Mouse (Mus musculus) midbrain, embryonic 15.5 days (tissue): Measurements from ENCODE around the gene Trim72. TPM values are rescaled to one million over a fixed set of nuclear protein-coding genes. Genes with fewer than 3 reads are reported as not detected.
A peak's percentile ranks its signal among the peaks of the same experiment; 100 is the strongest.

ENCODE experiments used
- ATAC-seq: fragments of 200-750 bp; cut with Nextera tagmentation; replicated peaks from 2 replicates; pipeline ENCODE4 v1.8.0; 2017; ENCODE audit warnings: moderate TSS enrichment
- H3K27ac ChIP-seq: fragments of 300-500 bp; sonication (generic); 2 replicates; pipeline ENCODE4 v1.5.1; 2015; ENCODE audit warnings: mild to moderate bottlenecking, inconsistent platforms
- H3K27me3 ChIP-seq: fragments of 300-500 bp; sonication (generic); replicated peaks from 2 replicates; pipeline ENCODE4 v1.6.1; 2015; ENCODE audit warnings: inconsistent platforms
- H3K36me3 ChIP-seq: fragments of 300-500 bp; sonication (generic); replicated peaks from 2 replicates; pipeline ENCODE4 v1.6.1; 2015; ENCODE audit warnings: inconsistent platforms
- H3K4me1 ChIP-seq: fragments of 300-500 bp; sonication (generic); 2 replicates; pipeline ENCODE4 v1.6.1; 2015; ENCODE audit warnings: inconsistent platforms
- H3K4me2 ChIP-seq: fragments of 300-500 bp; sonication (generic); 2 replicates; pipeline ENCODE4 v1.6.1; 2015; ENCODE audit warnings: inconsistent platforms, mild to moderate bottlenecking, moderate library complexity
- H3K4me3 ChIP-seq: fragments of 300-500 bp; sonication (generic); 2 replicates; pipeline ENCODE4 v1.5.1; 2015; ENCODE audit warnings: mild to moderate bottlenecking, inconsistent platforms
- H3K9ac ChIP-seq: fragments of 300-500 bp; sonication (generic); 2 replicates; pipeline ENCODE4 v1.6.1; 2015; ENCODE audit warnings: mild to moderate bottlenecking, inconsistent platforms
- H3K9me3 ChIP-seq: fragments of 300-500 bp; sonication (generic); 2 replicates; pipeline ENCODE4 v1.6.1; 2016; ENCODE audit warnings: inconsistent platforms
- WGBS: fragments of 180-500 bp; shearing (Covaris S2); methylation state at CpG from one replicate; pipeline ENCODE4 v1.1.7; 2015; ENCODE audit warnings: mixed read lengths; 5-methylcytosine and 5-hydroxymethylcytosine counted together
- polyA plus RNA-seq: library from polyadenylated mRNA; unstranded; fragments of >200 nt; fragmentation: Nextera tagmentation; extraction: Ambion mirVana; gene quantifications from 2 replicates; pipeline ENCODE4 v1.2.1, GENCODE M21; 2015

Gene Trim72
- polyA plus RNA-seq, 1 experiment from 2014 or later = 0.10 TPM

- no peak overlapping the region for H3K9ac ChIP-seq
- WGBS = 51% methylated on average over 5 of the region's 5 CpGs
- 0 out of 2 replicates have a peak, but pooled peaks cover 3% of the 10 kb centered on the region for H3K4me1 ChIP-seq
- H3K4me2 ChIP-seq = no peak overlapping the region
- ATAC-seq = 0 out of 2 replicates have a peak, but pooled peaks have one; percentile 15
- H3K36me3 ChIP-seq = peaks cover 7% of the 10 kb centered on the region
- H3K27me3 ChIP-seq = no peaks in the 10 kb centered on the region
- no peak overlapping the region for H3K4me3 ChIP-seq
- no peak overlapping the region for H3K27ac ChIP-seq
- no peaks in the 10 kb centered on the region for H3K9me3 ChIP-seq
These were observed 11.0 kb upstream of the Trim72 start for GRCm38 (mm10) chr7:127992488-127993340.

- H3K27me3 ChIP-seq = no peaks in the 10 kb centered on the region
- peaks cover 7% of the 10 kb centered on the region for H3K36me3 ChIP-seq
- H3K4me1 ChIP-seq = 0 out of 2 replicates have a peak, but pooled peaks cover 3% of the 10 kb centered on the region
- peak within 1 kb of the TSS; percentile 41 for H3K4me2 ChIP-seq
- H3K4me3 ChIP-seq = no peak within 1 kb of the TSS
- no peak within 1 kb of the TSS for H3K27ac ChIP-seq
- peak within 1 kb of the TSS; percentile 15; the same call in 1 of the 2 replicates for H3K9ac ChIP-seq
- H3K9me3 ChIP-seq = no peaks in the 10 kb centered on the region
- ATAC-seq = peak; percentile 33; the same call in 1 of the 2 replicates
- 22% methylated on average over 18 of the region's 18 CpGs for WGBS
These were observed 10.3 kb upstream of the Trim72 start, which contains the start of gene Pycard for GRCm38 (mm10) chr7:127993341-127993977. Gene Pycard (minus strand): TSS chr7:127993867.

- peaks cover 2% of the 10 kb centered on the region; the same call in 1 of the 2 replicates for H3K4me1 ChIP-seq
- H3K36me3 ChIP-seq = no peaks in the 10 kb centered on the region
- no peak overlapping the region for H3K4me3 ChIP-seq
- no peak overlapping the region for H3K27ac ChIP-seq
- H3K9me3 ChIP-seq = no peaks in the 10 kb centered on the region
- H3K27me3 ChIP-seq = no peaks in the 10 kb centered on the region; the same call in 1 of the 2 replicates
- no peak overlapping the region for H3K9ac ChIP-seq
- WGBS = 80% methylated on average over 1 of the region's 1 CpGs
- ATAC-seq = no peak
- H3K4me2 ChIP-seq = no peak overlapping the region
These were observed 4.3 kb upstream of the Trim72 start for GRCm38 (mm10) chr7:127999436-127999835.

- no peaks in the 10 kb centered on the region; the same call in 1 of the 2 replicates for H3K27me3 ChIP-seq
- peaks cover 6% of the 10 kb centered on the region; the same call in 1 of the 2 replicates for H3K4me1 ChIP-seq
- H3K36me3 ChIP-seq = no peaks in the 10 kb centered on the region
- no peak overlapping the region for H3K4me3 ChIP-seq
- WGBS = 75% methylated on average over 1 of the region's 1 CpGs
- no peak for ATAC-seq
- H3K9me3 ChIP-seq = no peaks in the 10 kb centered on the region
- H3K4me2 ChIP-seq = no peak overlapping the region
- H3K27ac ChIP-seq = no peak overlapping the region
- no peak overlapping the region for H3K9ac ChIP-seq
These were observed 3.4 kb upstream of the Trim72 start for GRCm38 (mm10) chr7:128000068-128000950.

- H3K4me2 ChIP-seq = no peak overlapping the region
- H3K4me3 ChIP-seq = no peak overlapping the region
- H3K27me3 ChIP-seq = no peaks in the 10 kb centered on the region; the same call in 1 of the 2 replicates
- no peak for ATAC-seq
- peaks cover 6% of the 10 kb centered on the region; the same call in 1 of the 2 replicates for H3K4me1 ChIP-seq
- no peak overlapping the region for H3K27ac ChIP-seq
- WGBS = 90% methylated on average over 6 of the region's 6 CpGs
- H3K36me3 ChIP-seq = no peaks in the 10 kb centered on the region
- H3K9ac ChIP-seq = no peak overlapping the region
- no peaks in the 10 kb centered on the region for H3K9me3 ChIP-seq
These were observed 651 bp upstream of the Trim72 start for GRCm38 (mm10) chr7:128003098-128003497.

GRCm38 (mm10) chr7:128004150-128004486 lies 369 bp downstream of the Trim72 start:
- H3K4me2 ChIP-seq = 0 out of 2 replicates have a peak overlapping the region, but pooled peaks have one; percentile 21

GRCm38 (mm10) chr7:128004487-128005362 lies 976 bp downstream of the Trim72 start:
- H3K27ac ChIP-seq = no peak overlapping the region
- no peaks in the 10 kb centered on the region for H3K9me3 ChIP-seq
- no peak overlapping the region for H3K9ac ChIP-seq
- no peaks in the 10 kb centered on the region for H3K36me3 ChIP-seq
- H3K4me2 ChIP-seq = peak overlapping the region; percentile 21
- H3K4me1 ChIP-seq = peaks cover 6% of the 10 kb centered on the region; the same call in 1 of the 2 replicates
- ATAC-seq = no peak
- no peaks in the 10 kb centered on the region; the same call in 1 of the 2 replicates for H3K27me3 ChIP-seq
- H3K4me3 ChIP-seq = no peak overlapping the region
- 28% methylated on average over 35 of the region's 35 CpGs for WGBS

More at GRCm38 (mm10) chr7:128004150-128004486, 369 bp downstream of the Trim72 start:
- no peaks in the 10 kb centered on the region for H3K9me3 ChIP-seq
- no peak overlapping the region for H3K27ac ChIP-seq
- no peak for ATAC-seq
- no peaks in the 10 kb centered on the region for H3K36me3 ChIP-seq
- no peak overlapping the region for H3K4me3 ChIP-seq
- H3K4me1 ChIP-seq = peaks cover 6% of the 10 kb centered on the region; the same call in 1 of the 2 replicates
- H3K27me3 ChIP-seq = no peaks in the 10 kb centered on the region; the same call in 1 of the 2 replicates
- no peak overlapping the region for H3K9ac ChIP-seq
- WGBS = 81% methylated on average over 5 of the region's 5 CpGs

GRCm38 (mm10) chr7:128006193-128006592 lies 2.4 kb downstream of the Trim72 start:
- no peaks in the 10 kb centered on the region for H3K9me3 ChIP-seq
- peaks cover 6% of the 10 kb centered on the region; the same call in 1 of the 2 replicates for H3K4me1 ChIP-seq
- no peak overlapping the region for H3K4me2 ChIP-seq
- H3K27me3 ChIP-seq = no peaks in the 10 kb centered on the region; the same call in 1 of the 2 replicates
- H3K27ac ChIP-seq = no peak overlapping the region
- WGBS = 79% methylated on average over 7 of the region's 7 CpGs
- no peaks in the 10 kb centered on the region for H3K36me3 ChIP-seq
- H3K9ac ChIP-seq = no peak overlapping the region
- H3K4me3 ChIP-seq = no peak overlapping the region
- no peak for ATAC-seq

- H3K36me3 ChIP-seq = no peaks in the 10 kb centered on the region
- WGBS = 63% methylated on average over 40 of the region's 40 CpGs
- H3K4me3 ChIP-seq = no peak overlapping the region
- H3K4me1 ChIP-seq = no peaks in the 10 kb centered on the region
- H3K4me2 ChIP-seq = peak overlapping the region; percentile 24; the same call in 1 of the 2 replicates
- no peak overlapping the region for H3K9ac ChIP-seq
- no peak for ATAC-seq
- H3K27me3 ChIP-seq = no peaks in the 10 kb centered on the region; the same call in 1 of the 2 replicates
- H3K9me3 ChIP-seq = no peaks in the 10 kb centered on the region
- no peak overlapping the region for H3K27ac ChIP-seq
These were observed 6.1 kb downstream of the Trim72 start for GRCm38 (mm10) chr7:128009715-128010340.

GRCm38 (mm10) chr7:128012136-128012780 lies 8.5 kb downstream of the Trim72 start:
- no peaks in the 10 kb centered on the region for H3K36me3 ChIP-seq
- ATAC-seq = no peak
- H3K9ac ChIP-seq = no peak overlapping the region
- no peaks in the 10 kb centered on the region for H3K9me3 ChIP-seq
- no peak overlapping the region for H3K27ac ChIP-seq
- no peaks in the 10 kb centered on the region for H3K4me1 ChIP-seq
- H3K4me3 ChIP-seq = no peak overlapping the region
- H3K27me3 ChIP-seq = no peaks in the 10 kb centered on the region
- H3K4me2 ChIP-seq = no peak overlapping the region
- 79% methylated on average over 13 of the region's 13 CpGs for WGBS
